Mouse (Mus musculus): ENCODE results near the gene Rwdd4a.

The Rwdd4a gene

GRCm38 (mm10) chr8:47581454-47581853 lies 48.0 kb downstream of the Rwdd4a start:
- no peak for DNase-seq (ENCODE audit: inconsistent ontology term)

- DNase-seq (ENCODE audit: inconsistent ontology term): no peak
Measured at GRCm38 (mm10) chr8:47588616-47589015, 55.2 kb downstream of the Rwdd4a start.

- DNase-seq (ENCODE audit: inconsistent ontology term): peak; percentile 83
Measured at GRCm38 (mm10) chr8:47590400-47590799, 56.9 kb downstream of the Rwdd4a start.

GRCm38 (mm10) chr8:47600664-47601063 lies 67.2 kb downstream of the Rwdd4a start:
- DNase-seq (ENCODE audit: inconsistent ontology term): no peak
